Mouse (Mus musculus) stomach, embryonic 15.5 days (tissue): ENCODE measurements around the gene Gm21190. TPM values are rescaled to one million over a fixed set of nuclear protein-coding genes. Genes with fewer than 3 reads are reported as not detected.
"Not testable (repeated sequence)": the region's sequence is repeated elsewhere in the genome, so short reads cannot be mapped to it uniquely, and the experiment has no call there.

Experiments used
- ATAC-seq: fragments of 200-750 bp; cut with Nextera tagmentation; 2 replicates; pipeline ENCODE4 v1.8.0; 2017; ENCODE audit warnings: low read depth, moderate number of reproducible peaks, moderate TSS enrichment; ENCODE audit not compliant: insufficient read depth, low FRiP score
- H3K27ac ChIP-seq: fragments of 300-500 bp; sonication (generic); 2 replicates; pipeline ENCODE4 v1.5.1; 2015; ENCODE audit warnings: mild to moderate bottlenecking, inconsistent platforms
- H3K27me3 ChIP-seq: fragments of 300-500 bp; sonication (generic); replicated peaks from 2 replicates; pipeline ENCODE4 v1.6.1; 2015; ENCODE audit warnings: inconsistent platforms
- H3K36me3 ChIP-seq: fragments of 300-500 bp; sonication (generic); 2 replicates; pipeline ENCODE4 v1.6.1; 2015; ENCODE audit warnings: inconsistent platforms
- H3K4me1 ChIP-seq: fragments of 300-500 bp; sonication (generic); 2 replicates; pipeline ENCODE4 v1.6.1; 2015; ENCODE audit warnings: inconsistent platforms
- H3K4me2 ChIP-seq: fragments of 300-500 bp; sonication (generic); 2 replicates; pipeline ENCODE4 v1.6.1; 2015; ENCODE audit warnings: mild to moderate bottlenecking, inconsistent platforms
- H3K4me3 ChIP-seq: fragments of 300-500 bp; sonication (generic); replicated peaks from 2 replicates; pipeline ENCODE4 v1.5.1; 2015; ENCODE audit warnings: inconsistent platforms
- H3K9ac ChIP-seq: fragments of 300-500 bp; sonication (generic); 2 replicates; pipeline ENCODE4 v1.6.1; 2015; ENCODE audit warnings: inconsistent platforms
- H3K9me3 ChIP-seq: fragments of 300-500 bp; sonication (generic); 2 replicates; pipeline ENCODE4 v1.6.1; 2016; ENCODE audit warnings: inconsistent platforms
- WGBS: fragments of 180-500 bp; shearing (Covaris S2); methylation state at CpG from one replicate; pipeline ENCODE4 v1.1.7; 2015; 5-methylcytosine and 5-hydroxymethylcytosine counted together
- polyA plus RNA-seq: library from polyadenylated mRNA; unstranded; fragments of >200 nt; fragmentation: Nextera tagmentation; extraction: Ambion mirVana; gene quantifications from 2 replicates; pipeline ENCODE4 v1.2.1, GENCODE M21; 2015

Gm21190 gene
- polyA plus RNA-seq, 1 experiment from 2014 or later, result not detected

GRCm38 (mm10) chr5:15509911-15510310 is 19.1 kb downstream of the Gm21190 start:
- not testable (repeated sequence) for H3K9me3 ChIP-seq, H3K4me3 ChIP-seq, H3K4me1 ChIP-seq, ATAC-seq, H3K4me2 ChIP-seq, H3K27me3 ChIP-seq, H3K36me3 ChIP-seq, H3K9ac ChIP-seq, H3K27ac ChIP-seq
- WGBS, result 75% methylated on average over 1 of the region's 1 CpGs

- WGBS, result 66% methylated on average over 6 of the region's 6 CpGs
- not testable (repeated sequence) for ATAC-seq, H3K4me3 ChIP-seq, H3K9me3 ChIP-seq, H3K9ac ChIP-seq, H3K36me3 ChIP-seq, H3K4me2 ChIP-seq, H3K27ac ChIP-seq, H3K4me1 ChIP-seq, H3K27me3 ChIP-seq
These were observed 20.3 kb downstream of the Gm21190 start for GRCm38 (mm10) chr5:15508460-15509451.

GRCm38 (mm10) chr5:15507757-15508459 is 21.1 kb downstream of the Gm21190 start:
- WGBS, result 61% methylated on average over 6 of the region's 6 CpGs
- not testable (repeated sequence) for H3K4me1 ChIP-seq, H3K9me3 ChIP-seq, H3K36me3 ChIP-seq, H3K4me2 ChIP-seq, H3K27me3 ChIP-seq, H3K27ac ChIP-seq, H3K9ac ChIP-seq, H3K4me3 ChIP-seq
- peak; percentile 68; the same call in 1 of the 2 replicates for ATAC-seq

GRCm38 (mm10) chr5:15507309-15507619 is 21.8 kb downstream of the Gm21190 start:
- ATAC-seq, result 0 out of 2 replicates have a peak, but pooled peaks have one; percentile 14
- no peaks in the 10 kb centered on the region for H3K36me3 ChIP-seq
- no peak overlapping the region for H3K9ac ChIP-seq
- 0 out of 2 replicates have a peak, but pooled peaks cover 5% of the 10 kb centered on the region for H3K9me3 ChIP-seq
- H3K27ac ChIP-seq, result no peak overlapping the region
- H3K4me3 ChIP-seq, result no peak overlapping the region
- H3K4me1 ChIP-seq, result no peaks in the 10 kb centered on the region
- H3K27me3 ChIP-seq, result no peaks in the 10 kb centered on the region
- 75% methylated on average over 3 of the region's 3 CpGs for WGBS
- H3K4me2 ChIP-seq, result no peak overlapping the region

GRCm38 (mm10) chr5:15506575-15507308 is 22.3 kb downstream of the Gm21190 start:
- 0 out of 2 replicates have a peak, but pooled peaks cover 4% of the 10 kb centered on the region for H3K9me3 ChIP-seq
- 0 out of 2 replicates have a peak overlapping the region, but pooled peaks have one; percentile 3 for H3K4me2 ChIP-seq
- no peak overlapping the region for H3K27ac ChIP-seq
- no peaks in the 10 kb centered on the region for H3K4me1 ChIP-seq
- ATAC-seq, result peak; percentile 47; the same call in 1 of the 2 replicates
- no peak overlapping the region; the same call in 1 of the 2 replicates for H3K4me3 ChIP-seq
- no peaks in the 10 kb centered on the region for H3K36me3 ChIP-seq
- no peaks in the 10 kb centered on the region for H3K27me3 ChIP-seq
- 46% methylated on average over 16 of the region's 16 CpGs for WGBS
- H3K9ac ChIP-seq, result no peak overlapping the region

- not testable (repeated sequence) for H3K4me1 ChIP-seq, H3K4me2 ChIP-seq, H3K4me3 ChIP-seq, H3K27ac ChIP-seq, H3K36me3 ChIP-seq, H3K9ac ChIP-seq, H3K9me3 ChIP-seq, H3K27me3 ChIP-seq
- 30% methylated on average over 5 of the region's 5 CpGs for WGBS
- ATAC-seq, result peak; percentile 85
These were observed 30.1 kb downstream of the Gm21190 start for GRCm38 (mm10) chr5:15498774-15499400.

- not testable (repeated sequence) for ATAC-seq, H3K4me1 ChIP-seq, H3K4me3 ChIP-seq, H3K4me2 ChIP-seq, H3K27me3 ChIP-seq, H3K36me3 ChIP-seq, H3K9ac ChIP-seq, H3K9me3 ChIP-seq, H3K27ac ChIP-seq
- 70% methylated on average over 3 of the region's 3 CpGs for WGBS
These were observed 30.7 kb downstream of the Gm21190 start for GRCm38 (mm10) chr5:15498350-15498749.

GRCm38 (mm10) chr5:15490934-15491333 is 38.1 kb downstream of the Gm21190 start:
- H3K4me1 ChIP-seq, H3K4me3 ChIP-seq, H3K9me3 ChIP-seq, H3K27me3 ChIP-seq, H3K36me3 ChIP-seq, H3K27ac ChIP-seq, H3K4me2 ChIP-seq, H3K9ac ChIP-seq, ATAC-seq: not testable (repeated sequence)
- 58% methylated on average over 2 of the region's 2 CpGs for WGBS

- Histone ChIP-seq H3K4me1 (no peaks in the 10 kb centered on the region), H3K4me2 (no peak overlapping the region), H3K27ac (no peak overlapping the region), H3K9me3 (peaks cover 3% of the 10 kb centered on the region; the same call in 1 of the 2 replicates), H3K27me3 (no peaks in the 10 kb centered on the region), H3K4me3 (no peak overlapping the region), H3K9ac (no peak overlapping the region), H3K36me3 (no peaks in the 10 kb centered on the region)
- WGBS, result 87% methylated on average over 5 of the region's 5 CpGs
- ATAC-seq, result no peak
These were observed 40.3 kb downstream of the Gm21190 start for GRCm38 (mm10) chr5:15488743-15489142.

GRCm38 (mm10) chr5:15484616-15485015 is 44.4 kb downstream of the Gm21190 start:
- H3K4me1 ChIP-seq, H3K9ac ChIP-seq, H3K4me3 ChIP-seq, H3K27ac ChIP-seq, H3K27me3 ChIP-seq, H3K4me2 ChIP-seq, H3K36me3 ChIP-seq, H3K9me3 ChIP-seq, ATAC-seq: not testable (repeated sequence)
- WGBS, result 21% methylated on average over 2 of the region's 2 CpGs

- 55% methylated on average over 4 of the region's 4 CpGs for WGBS
- not testable (repeated sequence) for H3K9ac ChIP-seq, H3K4me1 ChIP-seq, H3K4me2 ChIP-seq, ATAC-seq, H3K9me3 ChIP-seq, H3K4me3 ChIP-seq, H3K27me3 ChIP-seq, H3K36me3 ChIP-seq, H3K27ac ChIP-seq
These were observed 45.4 kb downstream of the Gm21190 start for GRCm38 (mm10) chr5:15483576-15483975.
